Mouse (Mus musculus): ENCODE measurements at regions not wholly inside any gene's neighbourhood (a gene's known extent, or its start where the extent isn't known, plus 50 kb on each side); places are given as distances from the start of the nearest gene placed in this dataset.

- DNase-seq (ENCODE audit: low spot score in 2 of 2): no peak
These were observed 56.7 kb upstream of the Rasgrp1 start for GRCm38 (mm10) chr2:117399487-117399886.

GRCm38 (mm10) chr2:117403425-117404175 is 60.8 kb upstream of the Rasgrp1 start:
- DNase-seq (ENCODE audit: low spot score in 2 of 2): no peak

DNA sequence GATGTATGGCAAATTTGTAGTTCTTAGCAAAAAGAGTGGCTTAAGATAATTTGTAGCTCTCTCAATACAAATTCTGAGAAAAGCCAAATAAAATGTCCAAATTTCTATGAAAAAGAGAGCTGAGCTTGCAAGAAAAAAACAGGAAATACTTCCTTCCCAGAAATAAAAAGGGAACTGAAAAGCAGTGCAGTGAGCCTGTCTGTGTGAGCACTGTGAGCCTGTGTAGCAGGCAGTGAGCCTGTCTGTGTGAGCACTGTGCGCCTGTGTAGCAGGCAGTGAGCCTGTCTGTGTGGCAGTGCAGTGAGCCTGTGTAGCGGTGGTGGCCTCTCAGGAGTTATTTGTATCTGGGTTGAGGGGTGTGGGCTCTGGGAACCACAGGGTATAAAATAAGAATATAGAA is 62.7 kb upstream of the Rasgrp1 start:
- no peak for DNase-seq (ENCODE audit: low spot score in 2 of 2)

GRCm38 (mm10) chr2:117408241-117408640 is 65.4 kb upstream of the Rasgrp1 start:
- DNase-seq (ENCODE audit: low spot score in 2 of 2): no peak

- DNase-seq (ENCODE audit: low spot score in 2 of 2): no peak
These were observed 69.3 kb upstream of the Rasgrp1 start for GRCm38 (mm10) chr2:117412045-117412606.

DNA sequence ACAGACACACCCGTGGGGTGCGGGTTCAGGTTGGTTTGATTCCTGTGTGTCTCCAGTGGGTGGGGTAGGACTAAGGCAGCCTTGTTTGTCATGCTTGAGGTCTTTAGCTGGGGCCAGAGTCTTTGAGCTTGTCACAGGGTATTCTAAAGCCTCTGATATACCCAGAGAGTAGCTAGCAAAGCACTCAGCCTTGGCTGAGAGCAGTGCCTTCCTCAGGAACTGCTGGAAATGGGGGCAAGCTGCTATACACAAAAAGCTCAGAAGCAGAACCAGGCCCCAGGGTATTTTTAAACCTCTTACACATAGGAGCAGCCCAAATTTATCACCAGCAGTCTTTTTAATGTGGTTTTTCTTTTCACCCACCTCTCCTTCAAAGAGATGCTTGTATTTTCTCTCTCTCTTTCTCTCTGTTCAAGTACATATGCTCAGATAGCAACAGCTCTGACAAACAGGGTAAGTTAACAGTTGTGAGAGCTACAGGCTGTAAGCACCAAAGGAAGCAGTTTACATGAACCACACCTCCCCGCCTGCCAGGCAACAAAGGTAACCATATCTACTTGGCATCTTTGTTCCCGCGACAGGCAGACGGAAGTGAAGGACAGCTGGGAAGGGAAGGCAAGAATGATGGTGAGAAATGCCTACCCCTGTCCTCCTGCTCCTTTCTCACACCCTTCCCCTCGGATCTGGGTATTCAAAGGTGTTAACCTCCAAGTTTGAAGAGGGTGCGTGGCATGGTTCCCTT is 74.6 kb upstream of the Rasgrp1 start:
- no peak for DNase-seq (ENCODE audit: low spot score in 2 of 2)

- no peak for DNase-seq (ENCODE audit: low spot score in 2 of 2)
These were observed 75.4 kb upstream of the Rasgrp1 start for GRCm38 (mm10) chr2:117418121-117418615.

DNA sequence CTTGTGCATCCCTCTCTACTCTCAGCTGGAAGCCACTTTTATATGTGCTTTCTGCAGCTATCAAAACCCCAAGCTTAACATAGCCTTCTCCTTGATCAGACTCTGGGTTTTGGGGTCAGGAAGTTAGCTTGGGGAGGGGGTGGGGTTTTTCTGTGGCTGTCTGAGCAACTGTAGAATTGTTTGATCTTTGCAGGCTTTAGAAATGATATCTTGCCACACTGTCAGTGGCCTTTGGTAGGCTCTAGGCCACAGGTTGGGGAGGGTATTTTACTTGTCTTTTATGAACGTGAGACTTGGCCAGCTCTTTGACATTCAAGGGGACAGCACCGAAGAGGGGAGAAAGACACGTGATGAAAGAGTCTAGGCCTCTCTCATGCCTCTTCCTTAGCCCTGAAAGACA is 75.9 kb upstream of the Rasgrp1 start:
- DNase-seq (ENCODE audit: low spot score in 2 of 2): no peak

- no peak for DNase-seq (ENCODE audit: low spot score in 2 of 2)
These were observed 78.6 kb upstream of the Rasgrp1 start for GRCm38 (mm10) chr2:117421376-117421775.

DNA sequence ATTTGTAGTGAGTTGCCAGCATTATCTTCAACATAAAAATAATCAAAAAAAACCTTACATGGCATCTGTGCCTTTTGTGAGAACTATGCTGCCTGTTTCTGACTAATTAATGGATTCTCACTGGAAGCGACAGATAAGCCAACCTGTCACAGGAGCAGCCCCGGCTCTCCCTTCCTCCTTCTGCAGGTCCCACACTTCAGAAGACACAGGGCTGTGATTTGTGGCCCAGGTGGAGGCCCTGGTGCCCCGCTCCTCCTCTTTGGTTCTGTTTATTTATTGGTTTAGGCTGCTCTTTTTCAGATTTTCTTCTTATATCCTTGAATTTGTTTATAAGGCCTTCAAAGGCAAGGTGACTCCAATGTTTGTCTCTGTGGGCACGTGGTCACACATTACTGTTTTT is 80.0 kb upstream of the Rasgrp1 start:
- no peak for DNase-seq (ENCODE audit: low spot score in 2 of 2)

DNA sequence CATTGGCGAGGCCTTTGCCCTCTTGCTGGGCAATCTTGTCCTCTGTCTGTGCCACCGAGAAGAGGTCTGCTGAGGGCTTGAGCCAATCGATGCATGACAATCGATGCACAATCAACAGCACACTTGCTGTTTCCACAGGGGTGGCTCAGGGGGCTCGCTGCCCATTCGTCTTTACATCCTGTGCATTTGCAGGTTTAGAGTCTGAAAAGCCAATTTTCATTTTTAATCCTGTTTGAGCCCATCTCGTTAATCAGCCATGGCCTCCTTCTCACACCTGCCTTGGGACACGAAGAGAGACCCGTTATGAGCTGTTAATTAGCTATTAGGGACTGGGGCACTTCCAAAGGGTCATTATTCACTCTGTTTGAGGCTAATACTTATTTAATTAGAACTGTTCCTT is 86.4 kb upstream of the Rasgrp1 start:
- no peak for DNase-seq (ENCODE audit: low spot score in 2 of 2)

DNA sequence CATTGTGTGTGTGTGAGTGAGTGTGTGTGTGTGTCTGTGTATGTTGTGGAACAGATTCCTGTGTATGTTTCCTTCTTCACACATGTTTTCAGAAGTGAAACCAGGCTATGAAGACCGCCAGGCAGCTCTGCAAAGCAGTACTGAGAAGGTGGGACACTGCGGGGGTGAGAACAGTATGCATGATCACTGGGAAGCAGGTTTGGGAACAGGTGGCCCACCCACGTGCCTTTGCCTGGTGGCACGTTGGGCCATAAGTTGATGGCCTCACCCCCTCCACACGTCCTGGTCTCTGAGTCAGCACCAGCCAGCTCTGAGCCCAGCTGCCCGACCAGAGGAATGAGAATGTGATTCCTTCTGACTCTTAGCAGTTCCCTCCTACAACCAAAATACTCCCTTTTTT is 89.2 kb upstream of the Rasgrp1 start:
- DNase-seq (ENCODE audit: low spot score in 2 of 2): no peak

GRCm38 (mm10) chr2:117432923-117433322 is 90.1 kb upstream of the Rasgrp1 start:
- no peak for DNase-seq (ENCODE audit: low spot score in 2 of 2)

DNA sequence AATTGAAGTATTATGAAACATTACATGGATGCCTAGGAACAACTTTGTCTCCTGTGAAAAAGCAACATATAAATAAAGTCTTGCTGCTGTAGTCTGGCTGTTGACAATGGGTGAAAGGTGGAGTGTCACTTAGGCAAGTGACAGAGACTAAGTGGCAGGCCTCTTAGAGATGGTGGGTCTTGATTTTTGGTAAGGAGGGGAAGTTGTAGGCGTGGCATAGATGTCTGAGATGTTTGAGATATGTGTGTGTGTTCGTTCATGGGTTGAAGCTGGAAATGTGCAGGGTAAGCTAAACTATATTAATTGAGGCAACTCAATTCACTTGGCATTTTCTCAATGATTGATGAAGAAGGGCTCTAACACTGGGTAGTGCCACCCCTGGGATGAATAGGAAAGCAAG is 90.7 kb upstream of the Rasgrp1 start:
- DNase-seq (ENCODE audit: low spot score in 2 of 2): no peak

GRCm38 (mm10) chr2:117438079-117438478 is 95.3 kb upstream of the Rasgrp1 start:
- no peak for DNase-seq (ENCODE audit: low spot score in 2 of 2)

DNA sequence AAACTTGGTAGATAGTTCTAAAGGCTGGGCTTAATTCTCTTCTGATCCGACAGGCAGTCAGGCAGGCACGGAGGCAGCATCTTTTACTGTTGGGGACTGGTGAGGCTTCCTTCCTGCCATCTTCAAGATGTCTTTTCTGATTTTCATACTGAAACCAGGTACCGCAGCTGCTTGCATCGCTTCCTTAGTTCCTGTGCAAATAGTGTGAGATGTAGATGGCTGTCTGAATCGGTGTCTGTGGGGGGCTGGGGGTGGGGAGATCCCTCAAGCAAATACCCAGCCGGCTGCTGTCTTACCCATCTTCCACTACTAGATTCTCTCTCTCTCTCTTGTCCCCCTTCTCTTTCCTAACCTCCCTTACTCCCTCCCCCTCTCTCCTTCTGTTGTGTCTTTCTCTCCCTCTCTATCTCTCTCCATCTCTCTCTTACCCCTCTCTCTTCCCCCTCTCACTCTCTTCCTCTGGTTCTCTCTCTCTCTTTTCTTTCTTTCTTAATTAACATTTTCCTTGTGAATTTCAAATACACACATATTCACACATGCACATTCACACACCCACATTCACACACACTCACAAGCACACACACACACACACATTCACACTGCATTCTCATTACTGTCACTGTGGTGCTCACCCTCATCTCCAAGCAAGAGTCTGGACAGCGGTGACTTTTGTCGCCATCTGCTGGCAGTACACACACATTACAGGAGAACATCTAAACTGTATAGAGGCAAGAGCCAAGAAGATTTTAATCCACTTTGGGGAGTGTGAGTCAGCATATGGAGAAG is 96.0 kb upstream of the Rasgrp1 start:
- peak; percentile 23 to 29 for DNase-seq (ENCODE audit: low spot score in 2 of 2)

DNA sequence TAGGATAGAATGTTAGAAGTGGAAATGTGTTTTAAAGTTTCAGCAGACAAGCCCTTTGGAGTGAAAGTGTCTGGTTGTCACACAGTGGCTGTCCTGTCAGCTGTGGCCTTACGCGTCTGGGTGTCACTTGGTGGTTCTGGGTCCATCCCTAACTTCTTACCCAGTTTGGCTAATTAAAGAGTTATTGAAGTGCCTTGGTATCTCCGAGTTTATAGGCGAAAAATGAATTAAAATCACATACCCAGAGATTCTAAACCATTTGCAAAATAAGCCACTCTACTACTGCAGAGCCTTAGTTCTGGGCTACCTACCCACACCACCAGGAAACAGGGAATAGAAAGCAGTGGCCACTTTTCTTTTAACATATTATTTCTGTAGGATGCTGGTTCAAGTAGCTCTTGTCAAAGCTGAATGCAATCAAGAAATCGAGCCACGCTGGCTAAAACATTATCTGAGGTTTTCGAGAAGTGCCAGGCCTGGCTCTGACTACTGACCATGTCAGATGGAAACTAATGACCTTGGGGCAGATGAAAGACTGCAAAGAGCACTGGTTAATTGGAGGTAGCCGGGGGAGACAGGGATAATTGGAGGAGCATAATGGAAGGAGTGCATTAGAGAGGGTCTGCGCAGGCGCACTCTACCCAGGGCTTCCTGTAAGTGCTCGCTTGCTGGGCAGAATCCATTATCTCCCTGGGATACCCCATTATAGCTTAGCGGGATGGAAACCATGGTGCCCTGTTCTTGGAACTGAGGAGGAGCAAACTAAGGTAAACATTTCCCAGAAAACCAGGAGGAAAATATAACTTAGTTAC is 96.8 kb upstream of the Rasgrp1 start:
- DNase-seq (ENCODE audit: low spot score in 2 of 2): no peak

DNA sequence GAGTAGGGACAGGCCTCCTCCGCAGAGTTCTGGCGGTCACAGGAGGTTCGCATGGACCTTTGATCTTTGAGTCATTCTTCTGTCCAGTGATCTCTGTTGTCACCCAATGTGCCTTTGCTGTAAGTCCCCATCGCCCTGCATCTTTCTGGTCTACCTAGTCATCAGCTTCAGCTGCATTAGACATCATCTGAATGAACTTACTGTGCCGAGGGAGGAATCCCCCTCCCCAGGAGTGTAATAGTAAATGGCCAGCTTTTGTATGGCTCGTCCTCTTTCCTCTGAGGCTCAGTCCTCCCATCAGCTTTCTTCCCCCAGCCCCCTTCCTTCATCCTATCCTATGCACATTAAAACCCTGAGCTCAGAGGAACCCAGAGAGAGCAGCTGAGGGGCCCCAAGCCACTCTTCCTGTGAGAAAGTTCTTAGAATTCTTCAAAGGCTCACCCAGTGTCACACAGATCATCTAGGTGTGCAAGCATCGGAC is 98.0 kb upstream of the Rasgrp1 start:
- no peak for DNase-seq (ENCODE audit: low spot score in 2 of 2)

- no peak for DNase-seq (ENCODE audit: low spot score in 2 of 2)
These were observed 100.1 kb upstream of the Rasgrp1 start for GRCm38 (mm10) chr2:117442862-117443261.

- no peak for DNase-seq (ENCODE audit: low spot score in 2 of 2)
These were observed 101.9 kb upstream of the Rasgrp1 start for GRCm38 (mm10) chr2:117444671-117445070.

Data from adrenal gland, postnatal 4 days (tissue).